Mouse (Mus musculus) kidney, postnatal 10 days (tissue): ENCODE results near the gene Dusp8.
A peak's percentile ranks its signal among the peaks of the same experiment; 100 is the strongest.

ENCODE experiments used
- DNase-seq: peaks from one replicate; pipeline ENCODE4 v3.0.0; 2021; ENCODE audit warnings: mixed read lengths

Gene Dusp8

GRCm38 (mm10) chr7:142084820-142085219, 10.8 kb downstream of the Dusp8 start:
- peak; percentile 69 for DNase-seq

GRCm38 (mm10) chr7:142084395-142084794, 11.2 kb downstream of the Dusp8 start:
- DNase-seq: peak; percentile 23

GRCm38 (mm10) chr7:142083588-142084317, 11.9 kb downstream of the Dusp8 start:
- peak; percentile 49 for DNase-seq

- DNase-seq: no peak
Measured at GRCm38 (mm10) chr7:142082607-142083006, 13.0 kb downstream of the Dusp8 start.

GRCm38 (mm10) chr7:142082179-142082578, 13.5 kb downstream of the Dusp8 start:
- DNase-seq: no peak

GRCm38 (mm10) chr7:142081736-142082135, 13.9 kb downstream of the Dusp8 start:
- DNase-seq: no peak

GRCm38 (mm10) chr7:142080876-142081275, 14.8 kb downstream of the Dusp8 start:
- DNase-seq: no peak

- DNase-seq: no peak
Measured at GRCm38 (mm10) chr7:142079365-142079764, 16.3 kb downstream of the Dusp8 start.

- no peak for DNase-seq
Measured at GRCm38 (mm10) chr7:142077138-142077537, 18.5 kb downstream of the Dusp8 start.

- DNase-seq: no peak
Measured at GRCm38 (mm10) chr7:142074146-142074886, 21.3 kb downstream of the Dusp8 start.

GRCm38 (mm10) chr7:142071717-142072116, 23.9 kb downstream of the Dusp8 start:
- no peak for DNase-seq

GRCm38 (mm10) chr7:142071212-142071578, 24.4 kb downstream of the Dusp8 start:
- DNase-seq: no peak

GRCm38 (mm10) chr7:142070458-142071211, 25.0 kb downstream of the Dusp8 start:
- peak; percentile 83 for DNase-seq

- no peak for DNase-seq
Measured at GRCm38 (mm10) chr7:142068429-142068828, 27.2 kb downstream of the Dusp8 start.

- DNase-seq: peak; percentile 96
Measured at GRCm38 (mm10) chr7:142060931-142061565, 34.6 kb downstream of the Dusp8 start, which contains the start of gene Mob2. Gene Mob2, minus strand, starts transcription at chr7:142061065.

- DNase-seq: no peak
Measured at GRCm38 (mm10) chr7:142060185-142060930, 35.3 kb downstream of the Dusp8 start.

- no peak for DNase-seq
Measured at GRCm38 (mm10) chr7:142059024-142059423, 36.6 kb downstream of the Dusp8 start.

GRCm38 (mm10) chr7:142057121-142057520, 38.5 kb downstream of the Dusp8 start:
- DNase-seq: no peak

GRCm38 (mm10) chr7:142056601-142057061, 39.0 kb downstream of the Dusp8 start:
- peak; percentile 12 for DNase-seq

- no peak for DNase-seq
Measured at GRCm38 (mm10) chr7:142055431-142055830, 40.2 kb downstream of the Dusp8 start.

GRCm38 (mm10) chr7:142050536-142050935, 45.1 kb downstream of the Dusp8 start:
- no peak for DNase-seq

GRCm38 (mm10) chr7:142045932-142046331, 49.7 kb downstream of the Dusp8 start:
- no peak for DNase-seq
